Mouse (Mus musculus): ENCODE data around the gene Zer1. TPM values are rescaled to one million over a fixed set of nuclear protein-coding genes. Genes with fewer than 3 reads are reported as not detected.

The Zer1 gene
- polyA plus RNA-seq, 1 experiment: 7.2 TPM

DNA sequence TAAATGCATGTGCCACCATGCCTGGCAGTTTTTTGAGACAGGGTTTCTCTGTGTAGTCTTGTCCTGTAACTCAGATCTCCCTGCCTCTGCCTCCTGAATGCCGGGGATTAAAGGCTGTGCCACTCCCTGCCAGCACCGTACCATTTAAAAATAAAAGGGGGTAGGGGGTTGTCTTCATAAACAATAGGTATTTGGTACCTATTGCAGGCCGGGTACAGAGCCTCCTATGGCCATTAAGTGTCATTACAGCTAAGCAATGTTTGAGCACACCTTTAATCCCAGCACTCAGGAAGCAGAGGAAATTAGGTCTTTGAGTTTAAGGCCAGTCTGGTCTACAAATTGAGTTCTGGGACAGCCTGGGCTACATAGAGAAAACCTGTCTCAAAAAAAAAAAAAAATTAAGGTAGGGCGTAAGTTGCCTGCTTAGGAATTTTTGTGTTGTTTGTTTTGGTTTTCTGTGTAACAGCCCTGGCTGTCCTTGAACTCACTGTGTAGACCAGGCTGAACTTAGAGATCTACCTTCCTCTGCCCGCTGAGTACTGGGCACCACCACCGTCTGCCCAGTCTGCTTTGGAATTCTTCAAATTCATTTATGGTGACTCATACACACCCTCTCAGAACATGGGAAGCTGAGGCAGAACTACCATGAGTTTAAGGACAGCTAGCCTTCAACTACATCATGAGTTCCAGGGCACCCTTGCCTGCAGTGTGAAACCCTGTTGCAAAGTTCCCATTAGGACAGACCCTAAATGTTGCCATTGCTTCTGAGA lies 72.2 kb downstream of the Zer1 start:
- no peaks in the 10 kb centered on the region for H3K27me3 ChIP-seq (ENCODE audit: control insufficient read depth, insufficient read depth, insufficient read length)
- TF ChIP-seq MYOG (IDR thresholded peaks at IDR 0.05; ENCODE audit: control insufficient read depth, extremely low read depth, insufficient read length): no peak
- peaks cover 12% of the 10 kb centered on the region for H3K79me2 ChIP-seq (ENCODE audit: control insufficient read depth, insufficient read depth)

GRCm38 (mm10) chr2:30049831-30050230 lies 74.6 kb downstream of the Zer1 start:
- no peaks in the 10 kb centered on the region for H3K27me3 ChIP-seq (ENCODE audit: control insufficient read depth, insufficient read depth, insufficient read length)
- H3K36me3 ChIP-seq (ENCODE audit: control insufficient read depth, insufficient read depth): no peaks in the 10 kb centered on the region
- no peak overlapping the region for H3ac ChIP-seq (ENCODE audit: control insufficient read depth, insufficient read length, low read depth)
- no peak overlapping the region for H3K4me3 ChIP-seq (ENCODE audit: insufficient read depth, poor library complexity, severe bottlenecking)
- peaks cover 13% of the 10 kb centered on the region for H3K79me2 ChIP-seq (ENCODE audit: control insufficient read depth, insufficient read depth)
- TF ChIP-seq MYOG (IDR thresholded peaks at IDR 0.05; ENCODE audit: control insufficient read depth, extremely low read depth, insufficient read length) (no peak), CTCF (IDR thresholded peaks at IDR 0.05; ENCODE audit: control insufficient read depth, insufficient read depth, insufficient read length) (no peak), FOSL1 (IDR thresholded peaks at IDR 0.05; ENCODE audit: insufficient read depth, low read length, poor library complexity, severe bottlenecking) (no peak), MYOD1 (IDR thresholded peaks at IDR 0.05; ENCODE audit: control insufficient read depth, insufficient read length, low read depth) (no peak), CEBPB (IDR thresholded peaks at IDR 0.05; ENCODE audit: low read depth) (no peak), USF1 (IDR thresholded peaks at IDR 0.05; ENCODE audit: low read depth) (no peak), MAX (IDR thresholded peaks at IDR 0.05) (no peak)
- H3K79me3 ChIP-seq (ENCODE audit: low read depth): no peaks in the 10 kb centered on the region

More for the DNA sequence above, 72.2 kb downstream of the Zer1 start:
- no peak overlapping the region for H3ac ChIP-seq (ENCODE audit: control insufficient read depth, insufficient read length, low read depth)
- no peaks in the 10 kb centered on the region for H3K36me3 ChIP-seq (ENCODE audit: control insufficient read depth, insufficient read depth)
- H3K79me3 ChIP-seq (ENCODE audit: low read depth): no peaks in the 10 kb centered on the region
- no peak overlapping the region for H3K4me3 ChIP-seq (ENCODE audit: insufficient read depth, poor library complexity, severe bottlenecking)

DNA sequence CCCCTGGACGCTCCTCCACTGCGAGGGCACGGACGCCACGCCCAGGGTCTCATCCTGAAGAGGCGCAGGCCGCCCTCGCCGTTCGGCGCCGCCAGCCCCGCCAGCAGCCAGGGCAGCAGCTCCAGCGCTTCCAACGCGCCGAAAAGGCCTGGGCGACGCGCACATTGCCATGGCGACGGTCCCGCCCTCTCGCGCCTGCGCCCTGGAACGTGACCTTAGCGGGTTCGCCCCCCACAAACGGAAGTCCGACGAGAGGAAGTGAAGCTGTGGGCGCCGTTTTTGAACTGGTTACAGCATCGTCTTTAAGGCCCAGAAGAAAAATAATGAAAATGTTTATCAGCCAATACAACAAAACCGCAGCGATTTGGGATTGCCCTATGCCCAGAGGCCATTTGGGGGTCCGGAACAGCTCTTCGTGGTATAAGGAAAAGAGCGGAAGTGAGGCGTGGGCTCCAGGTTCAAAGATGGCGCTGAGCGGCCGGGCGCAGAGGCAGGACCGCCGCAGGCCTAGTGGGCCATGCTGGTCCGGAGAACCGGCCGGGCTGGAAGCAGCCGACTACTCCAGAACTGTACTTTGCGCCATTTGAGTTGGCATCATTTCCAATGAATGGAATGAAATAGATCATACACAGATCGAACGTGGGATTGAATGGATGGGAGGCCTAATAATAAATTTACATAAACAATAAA lies 75.5 kb downstream of the Zer1 start, which contains the start of gene Wdr34:
Gene Wdr34 (minus strand): TSS at position 183 of the 690 bp plus-strand sequence.
- peaks cover 13% of the 10 kb centered on the region for H3K79me2 ChIP-seq (ENCODE audit: control insufficient read depth, insufficient read depth)
- peak within 1 kb of the TSS; percentile 38 for H3K4me3 ChIP-seq (ENCODE audit: insufficient read depth, poor library complexity, severe bottlenecking)
- TF ChIP-seq MAX (IDR thresholded peaks at IDR 0.05): peak; percentile 48
- no peak for TF ChIP-seq MYOD1 (IDR thresholded peaks at IDR 0.05; ENCODE audit: control insufficient read depth, insufficient read length, low read depth)
- no peaks in the 10 kb centered on the region for H3K79me3 ChIP-seq (ENCODE audit: low read depth)
- peak within 1 kb of the TSS; percentile 82 for H3ac ChIP-seq (ENCODE audit: control insufficient read depth, insufficient read length, low read depth)
- H3K27me3 ChIP-seq (ENCODE audit: control insufficient read depth, insufficient read depth, insufficient read length): no peaks in the 10 kb centered on the region
- no peaks in the 10 kb centered on the region for H3K36me3 ChIP-seq (ENCODE audit: control insufficient read depth, insufficient read depth)

- Histone ChIP-seq H3K36me3 (ENCODE audit: control insufficient read depth, insufficient read depth) (no peaks in the 10 kb centered on the region), H3K27me3 (ENCODE audit: control insufficient read depth, insufficient read depth, insufficient read length) (no peaks in the 10 kb centered on the region), H3ac (ENCODE audit: control insufficient read depth, insufficient read length, low read depth) (no peak overlapping the region), H3K79me3 (ENCODE audit: low read depth) (no peaks in the 10 kb centered on the region), H3K79me2 (ENCODE audit: control insufficient read depth, insufficient read depth) (peaks cover 13% of the 10 kb centered on the region), H3K4me3 (ENCODE audit: insufficient read depth, poor library complexity, severe bottlenecking) (peak overlapping the region; percentile 38)
- no peak for TF ChIP-seq MYOD1 (IDR thresholded peaks at IDR 0.05; ENCODE audit: control insufficient read depth, insufficient read length, low read depth)
- TF ChIP-seq CEBPB (IDR thresholded peaks at IDR 0.05; ENCODE audit: low read depth): no peak
- TF ChIP-seq MAX (IDR thresholded peaks at IDR 0.05): no peak
- no peak for TF ChIP-seq MYOG (IDR thresholded peaks at IDR 0.05; ENCODE audit: control insufficient read depth, extremely low read depth, insufficient read length)
- no peak for TF ChIP-seq CTCF (IDR thresholded peaks at IDR 0.05; ENCODE audit: control insufficient read depth, insufficient read depth, insufficient read length)
- TF ChIP-seq USF1 (IDR thresholded peaks at IDR 0.05; ENCODE audit: low read depth): no peak
- no peak for TF ChIP-seq FOSL1 (IDR thresholded peaks at IDR 0.05; ENCODE audit: insufficient read depth, low read length, poor library complexity, severe bottlenecking)
Observed at GRCm38 (mm10) chr2:30048101-30048501, 76.3 kb downstream of the Zer1 start.

Other genes starting within 250 kb of the Zer1 start
- 31.3 TPM for gene Odf2, start 235.4 kb downstream of the Zer1 start, polyA plus RNA-seq (2012; fragmentation: generic; extraction: Trizol)
- 30.2 TPM for gene Gle1, start 189.2 kb downstream of the Zer1 start, polyA plus RNA-seq (2012; fragmentation: generic; extraction: Trizol)
- gene Sptan1, start 159.0 kb downstream of the Zer1 start, polyA plus RNA-seq (2012; fragmentation: generic; extraction: Trizol): 93.4 TPM
- 16.4 TPM for gene Wdr34, start 75.7 kb downstream of the Zer1 start, polyA plus RNA-seq (2012; fragmentation: generic; extraction: Trizol)
- gene Set, start 67.2 kb downstream of the Zer1 start, polyA plus RNA-seq (2012; fragmentation: generic; extraction: Trizol): 312 TPM
- gene Pkn3, start 46.9 kb downstream of the Zer1 start, polyA plus RNA-seq (2012; fragmentation: generic; extraction: Trizol): 5.5 TPM
- gene Zdhhc12, start 30.9 kb downstream of the Zer1 start, polyA plus RNA-seq (2012; fragmentation: generic; extraction: Trizol): 31.5 TPM
- gene Tbc1d13, start 9.2 kb upstream of the Zer1 start, polyA plus RNA-seq (2012; fragmentation: generic; extraction: Trizol): 25.3 TPM
- 16.1 TPM for gene Endog, start 46.9 kb upstream of the Zer1 start, polyA plus RNA-seq (2012; fragmentation: generic; extraction: Trizol)
- 33.4 TPM for gene Spout1, start 53.9 kb upstream of the Zer1 start, polyA plus RNA-seq (2012; fragmentation: generic; extraction: Trizol)
- 2.7 TPM for gene Kyat1, start 81.3 kb upstream of the Zer1 start, polyA plus RNA-seq (2012; fragmentation: generic; extraction: Trizol)
- 20.6 TPM for gene Lrrc8a, start 113.1 kb upstream of the Zer1 start, polyA plus RNA-seq (2012; fragmentation: generic; extraction: Trizol)
- 0.01 TPM for gene Gm28035, start 116.0 kb upstream of the Zer1 start, polyA plus RNA-seq (2012; fragmentation: generic; extraction: Trizol)
- gene Phyhd1, start 141.6 kb upstream of the Zer1 start, polyA plus RNA-seq (2012; fragmentation: generic; extraction: Trizol): 1.4 TPM
- gene Gm28038, start 156.5 kb upstream of the Zer1 start, polyA plus RNA-seq (2012; fragmentation: generic; extraction: Trizol): 0.16 TPM
- 28.3 TPM for gene Dolk, start 161.7 kb upstream of the Zer1 start, polyA plus RNA-seq (2012; fragmentation: generic; extraction: Trizol)
- 54.6 TPM for gene Nup188, start 161.8 kb upstream of the Zer1 start, polyA plus RNA-seq (2012; fragmentation: generic; extraction: Trizol)
- gene Sh3glb2, start 234.8 kb upstream of the Zer1 start, polyA plus RNA-seq (2012; fragmentation: generic; extraction: Trizol): 60.0 TPM
- 29.4 TPM for gene Miga2, start 239.6 kb upstream of the Zer1 start, polyA plus RNA-seq (2012; fragmentation: generic; extraction: Trizol)

Data from C2C12 (cell line).